Mouse (Mus musculus): ENCODE data around the gene Castor1. TPM values are rescaled to one million over a fixed set of nuclear protein-coding genes. Genes with fewer than 3 reads are reported as not detected.
"Not testable (repeated sequence)": the region's sequence is repeated elsewhere in the genome, so short reads cannot be mapped to it uniquely, and the experiment has no call there.

Gene Castor1
- polyA plus RNA-seq (2015; fragmentation: Nextera tagmentation; extraction: Ambion mirVana): 6.8 and 7.6 TPM in 2 replicates

- H3K36me3 ChIP-seq (ENCODE audit: insufficient read depth, low read length): peaks cover 20% of the 10 kb centered on the region
- H3K4me1 ChIP-seq (ENCODE audit: insufficient read depth, low read length): peaks cover 12% of the 10 kb centered on the region
- H3K9ac ChIP-seq (replicated peaks; ENCODE audit: low read length): peak within 1 kb of the TSS; percentile 68
- H3K9me3 ChIP-seq (ENCODE audit: low read length): no peaks in the 10 kb centered on the region
- H3K4me3 ChIP-seq (ENCODE audit: low read length): peak within 1 kb of the TSS; percentile 48
- peak; percentile 89 for ATAC-seq (ENCODE audit: low FRiP score, low TSS enrichment)
- H3K27me3 ChIP-seq (ENCODE audit: insufficient read depth, low read length): peaks cover 6% of the 10 kb centered on the region; the same call in 1 of the 2 replicates
- H3K4me2 ChIP-seq (replicated peaks; ENCODE audit: low read depth, low read length): peak within 1 kb of the TSS; percentile 83
- WGBS: 2% methylated on average over 56 of the region's 56 CpGs
- no peak within 1 kb of the TSS for H3K27ac ChIP-seq (ENCODE audit: low read length)
Observed at GRCm38 (mm10) chr11:4217914-4218629, at the start of gene Castor1. Castor1 (plus strand) TSS chr11:4218225.

GRCm38 (mm10) chr11:4174586-4174985 lies 43.4 kb upstream of the Castor1 start:
- ATAC-seq (ENCODE audit: low FRiP score, low TSS enrichment): no peak
- no peak overlapping the region for H3K27ac ChIP-seq (ENCODE audit: low read length)

GRCm38 (mm10) chr11:4177716-4178115 lies 40.3 kb upstream of the Castor1 start:
- Histone ChIP-seq H3K4me1 (ENCODE audit: insufficient read depth, low read length) (no peaks in the 10 kb centered on the region), H3K9me3 (ENCODE audit: low read length) (no peaks in the 10 kb centered on the region), H3K27ac (ENCODE audit: low read length) (no peak overlapping the region), H3K9ac (replicated peaks; ENCODE audit: low read length) (no peak overlapping the region), H3K4me2 (replicated peaks; ENCODE audit: low read depth, low read length) (no peak overlapping the region), H3K4me3 (ENCODE audit: low read length) (no peak overlapping the region), H3K36me3 (ENCODE audit: insufficient read depth, low read length) (peaks cover 90% of the 10 kb centered on the region), H3K27me3 (ENCODE audit: insufficient read depth, low read length) (no peaks in the 10 kb centered on the region)
- WGBS: 67% methylated on average over 4 of the region's 4 CpGs
- ATAC-seq (ENCODE audit: low FRiP score, low TSS enrichment): no peak

More at GRCm38 (mm10) chr11:4174586-4174985, 43.4 kb upstream of the Castor1 start:
- Histone ChIP-seq H3K9ac (replicated peaks; ENCODE audit: low read length) (no peak overlapping the region), H3K9me3 (ENCODE audit: low read length) (no peaks in the 10 kb centered on the region), H3K4me3 (ENCODE audit: low read length) (no peak overlapping the region), H3K4me2 (replicated peaks; ENCODE audit: low read depth, low read length) (no peak overlapping the region), H3K36me3 (ENCODE audit: insufficient read depth, low read length) (peaks cover 99% of the 10 kb centered on the region), H3K27me3 (ENCODE audit: insufficient read depth, low read length) (no peaks in the 10 kb centered on the region), H3K4me1 (ENCODE audit: insufficient read depth, low read length) (no peaks in the 10 kb centered on the region)
- WGBS: 86% methylated on average over 5 of the region's 5 CpGs

DNA sequence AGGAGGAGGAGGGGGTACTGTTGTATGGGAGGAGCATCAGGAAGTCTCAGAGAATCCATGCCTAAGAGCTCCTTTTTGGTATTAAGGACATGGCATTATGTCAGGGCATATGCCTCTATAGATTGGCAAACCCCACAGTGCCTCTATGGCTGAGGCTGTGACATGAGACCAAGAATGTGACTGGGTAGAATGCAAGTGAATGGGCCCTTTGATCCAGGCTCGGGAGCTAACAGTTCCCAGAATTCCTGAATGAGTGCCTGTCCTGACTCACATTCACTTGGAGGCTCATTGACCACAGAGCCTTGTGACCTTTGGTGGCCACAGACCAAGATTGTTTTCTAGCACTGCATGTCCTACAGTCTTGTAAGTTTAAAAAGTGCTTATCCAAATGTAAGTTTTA lies 36.0 kb upstream of the Castor1 start:
- no peaks in the 10 kb centered on the region for H3K27me3 ChIP-seq (ENCODE audit: insufficient read depth, low read length)
- WGBS: 23% methylated on average over 1 of the region's 1 CpGs
- H3K4me3 ChIP-seq (ENCODE audit: low read length): no peak overlapping the region
- ATAC-seq (ENCODE audit: low FRiP score, low TSS enrichment): no peak
- no peak overlapping the region for H3K27ac ChIP-seq (ENCODE audit: low read length)
- H3K36me3 ChIP-seq (ENCODE audit: insufficient read depth, low read length): peaks cover 52% of the 10 kb centered on the region
- H3K9ac ChIP-seq (replicated peaks; ENCODE audit: low read length): no peak overlapping the region
- H3K9me3 ChIP-seq (ENCODE audit: low read length): no peaks in the 10 kb centered on the region
- H3K4me2 ChIP-seq (replicated peaks; ENCODE audit: low read depth, low read length): no peak overlapping the region
- no peaks in the 10 kb centered on the region for H3K4me1 ChIP-seq (ENCODE audit: insufficient read depth, low read length)

DNA sequence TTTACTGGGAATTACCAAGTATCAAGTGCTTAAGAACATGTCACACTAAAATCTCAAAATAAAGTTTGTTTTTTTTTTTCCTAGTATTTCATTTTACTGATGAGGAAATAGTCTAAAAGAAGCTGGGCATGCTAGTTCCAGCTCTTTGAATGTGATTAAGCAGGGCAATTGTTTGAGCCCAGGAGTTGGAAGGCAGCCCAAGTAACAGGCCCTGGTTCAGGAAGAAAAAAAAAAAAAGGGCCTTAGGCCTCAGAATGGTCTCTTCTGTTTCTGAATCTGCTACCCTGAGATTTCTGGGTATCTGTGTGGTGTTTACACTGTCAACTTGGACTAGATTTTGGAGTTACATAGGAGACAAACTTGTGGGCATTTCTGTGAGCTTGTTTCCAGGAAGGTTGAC lies 34.5 kb upstream of the Castor1 start:
- no peak for ATAC-seq (ENCODE audit: low FRiP score, low TSS enrichment)
- Histone ChIP-seq H3K27me3 (ENCODE audit: insufficient read depth, low read length) (no peaks in the 10 kb centered on the region), H3K27ac (ENCODE audit: low read length) (no peak overlapping the region), H3K9ac (replicated peaks; ENCODE audit: low read length) (no peak overlapping the region), H3K4me1 (ENCODE audit: insufficient read depth, low read length) (peaks cover 13% of the 10 kb centered on the region), H3K9me3 (ENCODE audit: low read length) (no peaks in the 10 kb centered on the region), H3K4me2 (replicated peaks; ENCODE audit: low read depth, low read length) (no peak overlapping the region), H3K36me3 (ENCODE audit: insufficient read depth, low read length) (peaks cover 38% of the 10 kb centered on the region), H3K4me3 (ENCODE audit: low read length) (no peak overlapping the region)

GRCm38 (mm10) chr11:4184251-4184952 lies 33.6 kb upstream of the Castor1 start:
- Histone ChIP-seq H3K9me3 (ENCODE audit: low read length) (no peaks in the 10 kb centered on the region), H3K4me3 (ENCODE audit: low read length) (no peak overlapping the region), H3K4me2 (replicated peaks; ENCODE audit: low read depth, low read length) (no peak overlapping the region), H3K9ac (replicated peaks; ENCODE audit: low read length) (no peak overlapping the region), H3K36me3 (ENCODE audit: insufficient read depth, low read length) (peaks cover 29% of the 10 kb centered on the region), H3K27ac (ENCODE audit: low read length) (no peak overlapping the region), H3K27me3 (ENCODE audit: insufficient read depth, low read length) (no peaks in the 10 kb centered on the region), H3K4me1 (ENCODE audit: insufficient read depth, low read length) (peaks cover 19% of the 10 kb centered on the region)
- ATAC-seq (ENCODE audit: low FRiP score, low TSS enrichment): no peak
- 68% methylated on average over 4 of the region's 4 CpGs for WGBS

DNA sequence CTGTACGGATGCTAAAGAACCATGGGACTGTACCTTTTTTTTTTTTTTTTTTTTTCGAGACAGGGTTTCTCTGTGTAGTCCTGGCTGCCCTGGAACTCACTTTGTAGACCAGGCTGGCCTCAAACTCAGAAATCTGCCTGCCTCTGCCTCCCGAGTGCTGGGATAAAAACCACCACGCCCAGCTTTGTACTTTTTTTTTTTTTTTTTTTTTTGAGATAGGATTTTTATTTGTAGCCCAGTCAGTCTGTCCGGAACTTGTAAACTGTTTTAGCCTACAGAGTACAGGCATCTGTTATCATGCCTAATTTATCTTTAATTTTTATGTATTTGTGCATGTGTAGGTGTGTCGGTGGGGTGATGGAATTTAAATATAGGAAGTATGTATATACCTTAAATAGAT lies 32.5 kb upstream of the Castor1 start:
- Histone ChIP-seq H3K4me1 (ENCODE audit: insufficient read depth, low read length) (peaks cover 25% of the 10 kb centered on the region), H3K36me3 (ENCODE audit: insufficient read depth, low read length) (peaks cover 19% of the 10 kb centered on the region)
- H3K4me2 ChIP-seq (replicated peaks; ENCODE audit: low read depth, low read length); H3K9me3 ChIP-seq (ENCODE audit: low read length); H3K27ac ChIP-seq (ENCODE audit: low read length); H3K9ac ChIP-seq (replicated peaks; ENCODE audit: low read length); ATAC-seq (ENCODE audit: low FRiP score, low TSS enrichment); H3K27me3 ChIP-seq (ENCODE audit: insufficient read depth, low read length); H3K4me3 ChIP-seq (ENCODE audit: low read length): not testable (repeated sequence)
- WGBS: 91% methylated on average over 6 of the region's 6 CpGs

DNA sequence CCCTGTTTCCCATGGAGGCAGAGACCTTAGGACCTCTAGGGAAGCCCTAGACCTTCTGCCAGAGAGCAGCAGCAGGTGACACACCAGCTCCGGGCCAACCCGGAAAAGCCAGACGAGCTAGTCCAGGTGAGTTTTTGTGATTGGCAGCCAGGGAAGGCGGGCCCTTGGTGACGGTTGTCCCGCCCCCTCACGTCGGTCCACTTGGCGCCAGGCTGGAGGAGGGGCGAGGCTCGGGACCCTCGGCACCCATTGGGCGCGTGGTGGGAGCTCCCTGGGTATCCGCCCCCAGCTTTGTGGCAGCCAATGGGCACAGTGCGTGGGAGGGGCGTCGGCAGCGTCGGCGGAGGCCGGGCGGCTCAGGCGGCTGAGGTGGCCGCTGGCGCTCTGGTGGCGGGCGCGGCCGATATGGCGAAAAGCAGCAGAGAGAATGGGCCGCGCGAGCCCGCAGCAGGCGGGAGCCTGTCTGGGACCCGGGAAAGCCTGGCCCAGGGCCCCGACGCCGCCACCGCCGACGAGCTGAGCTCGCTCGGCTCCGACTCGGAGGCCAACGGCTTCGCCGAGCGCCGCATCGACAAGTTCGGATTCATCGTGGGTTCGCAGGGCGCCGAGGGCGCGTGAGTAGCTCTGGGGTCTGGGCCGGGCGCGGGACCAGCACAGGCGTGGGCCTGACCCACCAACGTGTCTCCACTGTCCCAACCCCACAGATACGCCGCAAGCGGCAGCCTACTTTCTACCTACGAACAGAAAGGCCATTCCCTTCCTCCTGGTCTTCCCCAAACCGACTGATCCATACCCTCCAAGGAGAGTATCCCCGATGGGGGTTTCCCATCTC lies 31.3 kb upstream of the Castor1 start, which contains the start of gene Tbc1d10a:
Gene Tbc1d10a, plus strand, starts transcription at position 304 of the 832 bp plus-strand sequence.
- Histone ChIP-seq H3K9ac (replicated peaks; ENCODE audit: low read length) (peak within 1 kb of the TSS; percentile 91), H3K4me2 (replicated peaks; ENCODE audit: low read depth, low read length) (peak within 1 kb of the TSS; percentile 63), H3K27ac (ENCODE audit: low read length) (peak within 1 kb of the TSS; percentile 68), H3K4me3 (ENCODE audit: low read length) (peak within 1 kb of the TSS; percentile 87), H3K27me3 (ENCODE audit: insufficient read depth, low read length) (no peaks in the 10 kb centered on the region), H3K4me1 (ENCODE audit: insufficient read depth, low read length) (peaks cover 36% of the 10 kb centered on the region), H3K9me3 (ENCODE audit: low read length) (no peaks in the 10 kb centered on the region), H3K36me3 (ENCODE audit: insufficient read depth, low read length) (peaks cover 7% of the 10 kb centered on the region; the same call in 1 of the 2 replicates)
- 1% methylated on average over 71 of the region's 71 CpGs for WGBS
- peak; percentile 99 for ATAC-seq (ENCODE audit: low FRiP score, low TSS enrichment)

GRCm38 (mm10) chr11:4187318-4187700 lies 30.7 kb upstream of the Castor1 start:
- Histone ChIP-seq H3K36me3 (ENCODE audit: insufficient read depth, low read length) (peaks cover 5% of the 10 kb centered on the region; the same call in 1 of the 2 replicates), H3K27me3 (ENCODE audit: insufficient read depth, low read length) (no peaks in the 10 kb centered on the region), H3K4me3 (ENCODE audit: low read length) (peak overlapping the region; percentile 87), H3K9ac (replicated peaks; ENCODE audit: low read length) (peak overlapping the region; percentile 91), H3K4me1 (ENCODE audit: insufficient read depth, low read length) (peaks cover 42% of the 10 kb centered on the region), H3K27ac (ENCODE audit: low read length) (no peak overlapping the region), H3K9me3 (ENCODE audit: low read length) (no peaks in the 10 kb centered on the region), H3K4me2 (replicated peaks; ENCODE audit: low read depth, low read length) (peak overlapping the region; percentile 63)
- WGBS: 9% methylated on average over 9 of the region's 9 CpGs
- no peak for ATAC-seq (ENCODE audit: low FRiP score, low TSS enrichment)
